In the genomic region with DNA sequence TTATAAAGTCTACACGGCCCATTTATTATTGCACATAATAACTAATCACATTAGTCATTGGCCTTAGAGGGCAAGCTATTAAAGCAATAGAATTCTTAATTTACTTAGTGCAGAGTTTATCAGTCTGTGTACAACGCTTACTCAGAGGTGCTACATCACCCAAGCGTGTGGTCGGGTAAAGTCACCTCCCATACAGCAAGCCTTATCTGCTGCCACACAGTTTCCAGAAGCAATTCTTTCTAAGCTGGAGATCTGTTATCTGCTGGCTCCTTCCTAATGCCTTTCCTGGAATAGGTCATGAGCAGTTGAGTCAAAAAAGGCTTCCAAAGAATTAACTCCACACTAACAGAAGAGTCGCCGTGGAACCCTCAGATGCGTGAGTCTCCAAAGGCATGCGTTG, we compare ENCODE assay signal across 19 mouse cellular contexts.
A peak's percentile ranks its signal among the peaks of the same experiment; 100 is the strongest.
DNase-seq lines count a peak whose midpoint lies in the region; ATAC-seq and TF ChIP-seq lines count a peak whose summit lies in the region.
"Had no signal": no experiment of that assay in that cellular context is flagged by ENCODE, and none has a peak within 500 bp of the region (broad histone marks: within the 10 kb centered on the region; RNA-seq: fewer than 3 reads in every experiment).

No protein-coding gene starts in this region.

- H3K27ac ChIP-seq in heart, embryonic 11.5 days (ENCODE audit: low read depth, low read length): peak overlapping the region; percentile 64; the same call in 1 of the 2 replicates
- peak overlapping the region; percentile 89 for H3K27ac ChIP-seq in liver, embryonic 12.5 days
- H3K27ac ChIP-seq in stomach, embryonic 15.5 days: no peak overlapping the region
- H3K27ac ChIP-seq in cerebellum, adult 2 months (ENCODE audit: insufficient read depth, low read length): no peak overlapping the region
- H3K27ac ChIP-seq: embryonic facial prominence, embryonic 15.5 days; heart, embryonic 15.5 days; hindbrain, embryonic 14.5 days had no signal

- H3K27me3 ChIP-seq in heart, embryonic 11.5 days (ENCODE audit: control insufficient read depth, insufficient read depth, low read length): no peaks in the 10 kb centered on the region
- H3K27me3 ChIP-seq in liver, embryonic 12.5 days (replicated peaks): no peaks in the 10 kb centered on the region
- no peaks in the 10 kb centered on the region for H3K27me3 ChIP-seq in stomach, embryonic 15.5 days (replicated peaks)
- H3K27me3 ChIP-seq in cerebellum, adult 2 months (ENCODE audit: control insufficient read depth, insufficient read depth, low read length): no peaks in the 10 kb centered on the region
- H3K27me3 ChIP-seq: embryonic facial prominence, embryonic 15.5 days; heart, embryonic 15.5 days had no signal

- TF ChIP-seq CTCF in cerebellum, adult 2 months (IDR thresholded peaks at IDR 0.05; ENCODE audit: borderline replicate concordance, insufficient read depth, low read depth, low read length): no peak

- WGBS in heart, embryonic 11.5 days (ENCODE audit: insufficient replicate concordance): 48% methylated on average over 8 of the region's 8 CpGs
- WGBS in liver, embryonic 12.5 days (ENCODE audit: insufficient replicate concordance): 17% methylated on average over 8 of the region's 8 CpGs
- 78% methylated on average over 8 of the region's 8 CpGs for WGBS in stomach, embryonic 15.5 days
- WGBS in cerebellum, adult 2 months: 90% methylated on average over 8 of the region's 8 CpGs

- H3K9me3 ChIP-seq in heart, embryonic 11.5 days (replicated peaks; ENCODE audit: control insufficient read depth, low read length): no peaks in the 10 kb centered on the region
- no peaks in the 10 kb centered on the region for H3K9me3 ChIP-seq in liver, embryonic 12.5 days (replicated peaks)
- no peaks in the 10 kb centered on the region for H3K9me3 ChIP-seq in stomach, embryonic 15.5 days
- H3K9me3 ChIP-seq: embryonic facial prominence, embryonic 15.5 days; heart, embryonic 15.5 days had no signal

- DNase-seq in heart, adult 9 months (ENCODE audit: low spot score in 2 of 2): no peak
- DNase-seq in c-Kit-positive CD71-positive TER-119-negative erythroid progenitor cells, embryonic 14.5 days (ENCODE audit: low read depth): peak; percentile 71
- no peak for DNase-seq in retina, postnatal 1 day
- no peak for DNase-seq in cerebellum, adult 2 months
- no peak for DNase-seq in ovary, adult 18-20 months (ENCODE audit: low spot score)
- DNase-seq: adrenal gland, adult 8-10 months; forebrain, postnatal 0 days; gastrocnemius, postnatal 25 days; kidney, adult 8-10 months; layer of hippocampus, postnatal 36 days; lung, postnatal 10 days; midbrain, embryonic 14.5 days; thymus, adult 2 months had no signal

- TF ChIP-seq POLR2A in cerebellum, adult 2 months (IDR thresholded peaks at IDR 0.05; ENCODE audit: borderline replicate concordance, insufficient read depth, low read length): no peak

- no peaks in the 10 kb centered on the region for H3K4me1 ChIP-seq in heart, embryonic 11.5 days (ENCODE audit: control insufficient read depth, insufficient read depth, low read length)
- peaks cover 53% of the 10 kb centered on the region for H3K4me1 ChIP-seq in liver, embryonic 12.5 days
- H3K4me1 ChIP-seq in stomach, embryonic 15.5 days: no peaks in the 10 kb centered on the region
- no peaks in the 10 kb centered on the region for H3K4me1 ChIP-seq in cerebellum, adult 2 months (ENCODE audit: control insufficient read depth, insufficient read depth, low read length)
- H3K4me1 ChIP-seq: embryonic facial prominence, embryonic 15.5 days; heart, embryonic 15.5 days had no signal

- H3K9ac ChIP-seq in heart, embryonic 11.5 days (ENCODE audit: low read depth, low read length): no peak overlapping the region
- peak overlapping the region; percentile 60 for H3K9ac ChIP-seq in liver, embryonic 12.5 days
- no peak overlapping the region for H3K9ac ChIP-seq in stomach, embryonic 15.5 days
- H3K9ac ChIP-seq: embryonic facial prominence, embryonic 15.5 days; forebrain, postnatal 0 days; heart, embryonic 15.5 days; hindbrain, embryonic 14.5 days had no signal

- ATAC-seq in heart, embryonic 11.5 days (replicated peaks; ENCODE audit: insufficient number of reproducible peaks, low FRiP score, low TSS enrichment): peak; percentile 90
- ATAC-seq in liver, embryonic 12.5 days: peak; percentile 100
- peak; percentile 92 for ATAC-seq in stomach, embryonic 15.5 days (ENCODE audit: insufficient read depth, low FRiP score, low read depth)
- ATAC-seq: forebrain, postnatal 0 days had no signal

- no peak overlapping the region for H3K4me3 ChIP-seq in heart, embryonic 11.5 days (ENCODE audit: low read depth, low read length)
- no peak overlapping the region for H3K4me3 ChIP-seq in liver, embryonic 12.5 days
- no peak overlapping the region for H3K4me3 ChIP-seq in stomach, embryonic 15.5 days (replicated peaks)
- no peak overlapping the region for H3K4me3 ChIP-seq in cerebellum, adult 2 months (replicated peaks; ENCODE audit: insufficient read depth, low read depth, low read length)
- H3K4me3 ChIP-seq: embryonic facial prominence, embryonic 15.5 days; heart, embryonic 15.5 days had no signal

- no peaks in the 10 kb centered on the region for H3K36me3 ChIP-seq in heart, embryonic 11.5 days (ENCODE audit: control insufficient read depth, insufficient read depth, low read length)
- no peaks in the 10 kb centered on the region for H3K36me3 ChIP-seq in liver, embryonic 12.5 days
- no peaks in the 10 kb centered on the region for H3K36me3 ChIP-seq in stomach, embryonic 15.5 days
- H3K36me3 ChIP-seq: embryonic facial prominence, embryonic 15.5 days; heart, embryonic 15.5 days had no signal

- H3K4me2 ChIP-seq in heart, embryonic 11.5 days: no peak overlapping the region; the same call in 1 of the 2 replicates
- peak overlapping the region; percentile 59 for H3K4me2 ChIP-seq in liver, embryonic 12.5 days
- H3K4me2 ChIP-seq in stomach, embryonic 15.5 days: no peak overlapping the region
- H3K4me2 ChIP-seq: embryonic facial prominence, embryonic 15.5 days; heart, embryonic 15.5 days; hindbrain, embryonic 14.5 days had no signal

Comparison
In these comparisons a context has a peak if more than half of its experiments do, and no peak if none do; other contexts are left out.
1. H3K27ac ChIP-seq: peak in heart, embryonic 11.5 days (single experiment) and liver, embryonic 12.5 days (single experiment); none in stomach, embryonic 15.5 days (single experiment) and cerebellum, adult 2 months (single experiment).
2. Peak in every context shown above with its lines, with median percentiles within 50 percentile points of each other: ATAC-seq.